Mouse (Mus musculus) cerebral cortex, adult 2 months (tissue): Measurements from ENCODE around the gene Plk3.

Experiments used
- WGBS: fragments of 180-500 bp; shearing (Covaris S2); methylation state at CpG from one replicate; pipeline ENCODE4 v1.1.7; 2018; 5-methylcytosine and 5-hydroxymethylcytosine counted together

Plk3 gene

GRCm38 (mm10) chr4:117133817-117134600 is at the start of gene Plk3:
Gene Plk3 (minus strand): TSS chr4:117133963.
- whole genome bisulfite sequencing, result 1% methylated on average over 48 of the region's 48 CpGs

GRCm38 (mm10) chr4:117182759-117183096 is 49.0 kb upstream of the Plk3 start:
- WGBS, result 9% methylated on average over 9 of the region's 9 CpGs

- WGBS, result under 1% methylated on average over 42 of the region's 42 CpGs
These were observed 48.3 kb upstream of the Plk3 start, which contains the start of gene Kif2c for GRCm38 (mm10) chr4:117181863-117182758. Gene Kif2c (minus strand): TSS chr4:117182639.

GRCm38 (mm10) chr4:117169936-117170335 is 36.2 kb upstream of the Plk3 start:
- 89% methylated on average over 5 of the region's 5 CpGs for WGBS

- WGBS, result 74% methylated on average over 4 of the region's 4 CpGs
These were observed 27.4 kb upstream of the Plk3 start for GRCm38 (mm10) chr4:117161183-117161582.

GRCm38 (mm10) chr4:117159666-117160065 is 25.9 kb upstream of the Plk3 start:
- WGBS, result 73% methylated on average over 10 of the region's 10 CpGs

- WGBS, result 26% methylated on average over 6 of the region's 6 CpGs
These were observed 22.6 kb upstream of the Plk3 start for GRCm38 (mm10) chr4:117156372-117156771.

- WGBS, result under 1% methylated on average over 52 of the region's 52 CpGs
These were observed 22.1 kb upstream of the Plk3 start, which contains the start of gene Rps8 for GRCm38 (mm10) chr4:117155792-117156355. Gene Rps8 (minus strand): TSS chr4:117156243.

- WGBS, result 1% methylated on average over 44 of the region's 44 CpGs
These were observed 21.4 kb upstream of the Plk3 start for GRCm38 (mm10) chr4:117155020-117155791.

- WGBS, result 75% methylated on average over 5 of the region's 5 CpGs
These were observed 19.0 kb upstream of the Plk3 start for GRCm38 (mm10) chr4:117152714-117153113.

GRCm38 (mm10) chr4:117151416-117151815 is 17.7 kb upstream of the Plk3 start:
- WGBS, result 70% methylated on average over 1 of the region's 1 CpGs

GRCm38 (mm10) chr4:117150212-117150733 is 16.5 kb upstream of the Plk3 start:
- 85% methylated on average over 6 of the region's 6 CpGs for WGBS

GRCm38 (mm10) chr4:117149291-117150211 is 15.8 kb upstream of the Plk3 start:
- WGBS, result 79% methylated on average over 6 of the region's 6 CpGs

GRCm38 (mm10) chr4:117148815-117149214 is 15.1 kb upstream of the Plk3 start:
- WGBS, result 69% methylated on average over 24 of the region's 24 CpGs

GRCm38 (mm10) chr4:117148047-117148713 is 14.4 kb upstream of the Plk3 start:
- WGBS, result 88% methylated on average over 18 of the region's 18 CpGs

- WGBS, result 31% methylated on average over 15 of the region's 15 CpGs
These were observed 12.4 kb upstream of the Plk3 start for GRCm38 (mm10) chr4:117146176-117146575.

GRCm38 (mm10) chr4:117145248-117145647 is 11.5 kb upstream of the Plk3 start:
- 94% methylated on average over 13 of the region's 13 CpGs for WGBS

- whole genome bisulfite sequencing, result 84% methylated on average over 7 of the region's 7 CpGs
These were observed 9.3 kb upstream of the Plk3 start for GRCm38 (mm10) chr4:117143023-117143422.

- WGBS, result 35% methylated on average over 4 of the region's 4 CpGs
These were observed 6.8 kb upstream of the Plk3 start for GRCm38 (mm10) chr4:117140613-117141012.

GRCm38 (mm10) chr4:117139217-117139612 is 5.5 kb upstream of the Plk3 start:
- WGBS, result 5% methylated on average over 2 of the region's 2 CpGs
